Mouse (Mus musculus) mesoderm, embryonic 11.5 days (tissue): ENCODE data around the gene Lamp2.
"Not testable (repeated sequence)": the region's sequence is repeated elsewhere in the genome, so short reads cannot be mapped to it uniquely, and the experiment has no call there.

Experiments used
- DNase-seq: peaks from one replicate; pipeline ENCODE4 v3.0.0-alpha.2; 2012; ENCODE audit warnings: low read depth, low spot score

Gene Lamp2

GRCm38 (mm10) chrX:38455890-38456634 lies at the start of gene Lamp2:
Gene Lamp2, minus strand, starts transcription at chrX:38456454.
- peak; percentile 87 for DNase-seq

- DNase-seq: no peak
Measured at GRCm38 (mm10) chrX:38504846-38505245, 48.6 kb upstream of the Lamp2 start.

- DNase-seq: not testable (repeated sequence)
Measured at GRCm38 (mm10) chrX:38502182-38502581, 45.9 kb upstream of the Lamp2 start.

- not testable (repeated sequence) for DNase-seq
Measured at GRCm38 (mm10) chrX:38485464-38485863, 29.2 kb upstream of the Lamp2 start.

- no peak for DNase-seq
Measured at GRCm38 (mm10) chrX:38478583-38478982, 22.3 kb upstream of the Lamp2 start.

- DNase-seq: peak; percentile 80
Measured at GRCm38 (mm10) chrX:38473537-38474299, 17.5 kb upstream of the Lamp2 start.

GRCm38 (mm10) chrX:38473164-38473536 lies 16.9 kb upstream of the Lamp2 start:
- no peak for DNase-seq

GRCm38 (mm10) chrX:38466236-38466635 lies 10.0 kb upstream of the Lamp2 start:
- DNase-seq: no peak

GRCm38 (mm10) chrX:38463160-38463559 lies 6.9 kb upstream of the Lamp2 start:
- DNase-seq: no peak

GRCm38 (mm10) chrX:38462101-38462500 lies 5.8 kb upstream of the Lamp2 start:
- no peak for DNase-seq

GRCm38 (mm10) chrX:38460887-38461286 lies 4.6 kb upstream of the Lamp2 start:
- DNase-seq: no peak

GRCm38 (mm10) chrX:38459076-38459475 lies 2.8 kb upstream of the Lamp2 start:
- DNase-seq: no peak

- no peak for DNase-seq
Measured at GRCm38 (mm10) chrX:38456635-38457006, 367 bp upstream of the Lamp2 start.

GRCm38 (mm10) chrX:38455474-38455873 lies 780 bp downstream of the Lamp2 start:
- DNase-seq: no peak

GRCm38 (mm10) chrX:38454900-38455299 lies 1.4 kb downstream of the Lamp2 start:
- DNase-seq: no peak

GRCm38 (mm10) chrX:38453924-38454323 lies 2.3 kb downstream of the Lamp2 start:
- no peak for DNase-seq

- DNase-seq: no peak
Measured at GRCm38 (mm10) chrX:38450476-38450875, 5.8 kb downstream of the Lamp2 start.

- DNase-seq: no peak
Measured at GRCm38 (mm10) chrX:38445705-38446104, 10.5 kb downstream of the Lamp2 start.

GRCm38 (mm10) chrX:38442425-38442824 lies 13.8 kb downstream of the Lamp2 start:
- DNase-seq: no peak

GRCm38 (mm10) chrX:38439629-38440028 lies 16.6 kb downstream of the Lamp2 start:
- DNase-seq: no peak

GRCm38 (mm10) chrX:38438147-38438791 lies 18.0 kb downstream of the Lamp2 start:
- DNase-seq: peak; percentile 72

- DNase-seq: no peak
Measured at GRCm38 (mm10) chrX:38429455-38429854, 26.8 kb downstream of the Lamp2 start.
